Mouse (Mus musculus): ENCODE measurements around the gene Rbp2. TPM values are rescaled to one million over a fixed set of nuclear protein-coding genes. Genes with fewer than 3 reads are reported as not detected.

The Rbp2 gene
- polyA plus RNA-seq, 1 experiment from 2014 or later: 0.27 TPM

Other genes starting within 250 kb of the Rbp2 start
- gene Nmnat3, start 198.7 kb upstream of the Rbp2 start, polyA plus RNA-seq (2014; fragmentation: Nextera tagmentation; extraction: Ambion mirVana): 9.7 and 10.3 TPM in 2 replicates
- 56.4 and 56.8 TPM in 2 replicates for gene Rbp1, start 63.2 kb upstream of the Rbp2 start, polyA plus RNA-seq (2014; fragmentation: Nextera tagmentation; extraction: Ambion mirVana)
- gene Copb2, start 77.6 kb downstream of the Rbp2 start, polyA plus RNA-seq (2014; fragmentation: Nextera tagmentation; extraction: Ambion mirVana): 142 and 175 TPM in 2 replicates
- gene Mrps22, start 115.5 kb downstream of the Rbp2 start, polyA plus RNA-seq (2014; fragmentation: Nextera tagmentation; extraction: Ambion mirVana): 65.4 and 66.5 TPM in 2 replicates

All from heart, embryonic 11.5 days (tissue).